Mouse (Mus musculus) heart, embryonic 13.5 days (tissue): ENCODE data around the gene Idi1. TPM values are rescaled to one million over a fixed set of nuclear protein-coding genes. Genes with fewer than 3 reads are reported as not detected.
"Not testable (repeated sequence)": the region's sequence is repeated elsewhere in the genome, so short reads cannot be mapped to it uniquely, and the experiment has no call there.

Source experiments
- ATAC-seq: fragments of 200-750 bp; cut with Nextera tagmentation; 2 replicates; pipeline ENCODE4 v1.8.0; 2017; ENCODE audit warnings: moderate TSS enrichment; ENCODE audit not compliant: insufficient number of reproducible peaks, low FRiP score, low TSS enrichment; ENCODE audit errors: extremely low read depth
- H3K27ac ChIP-seq: fragments of 300-500 bp; sonication (generic); replicated peaks from 2 replicates; pipeline ENCODE4 v1.5.1; 2015; ENCODE audit warnings: moderate library complexity, mild to moderate bottlenecking, inconsistent platforms
- H3K27me3 ChIP-seq: fragments of 300-500 bp; sonication (generic); replicated peaks from 2 replicates; pipeline ENCODE4 v1.6.1; 2015; ENCODE audit warnings: mild to moderate bottlenecking, inconsistent platforms
- H3K36me3 ChIP-seq: fragments of 300-500 bp; sonication (generic); 2 replicates; pipeline ENCODE4 v1.6.1; 2015; ENCODE audit warnings: mild to moderate bottlenecking, inconsistent platforms
- H3K4me1 ChIP-seq: fragments of 300-500 bp; sonication (generic); 2 replicates; pipeline ENCODE4 v1.6.1; 2015; ENCODE audit warnings: inconsistent platforms
- H3K4me2 ChIP-seq: fragments of 300-500 bp; sonication (generic); 2 replicates; pipeline ENCODE4 v1.6.1; 2015; ENCODE audit warnings: inconsistent platforms, mild to moderate bottlenecking, moderate library complexity
- H3K4me3 ChIP-seq: fragments of 300-500 bp; sonication (generic); 2 replicates; pipeline ENCODE4 v1.5.1; 2015; ENCODE audit warnings: moderate library complexity, mild to moderate bottlenecking, inconsistent platforms
- H3K9ac ChIP-seq: fragments of 300-500 bp; sonication (generic); 2 replicates; pipeline ENCODE4 v1.6.1; 2015; ENCODE audit warnings: inconsistent platforms, mild to moderate bottlenecking, moderate library complexity
- H3K9me3 ChIP-seq: fragments of 300-500 bp; sonication (generic); 2 replicates; pipeline ENCODE4 v1.6.1; 2016; ENCODE audit warnings: inconsistent platforms
- WGBS: fragments of 180-500 bp; shearing (Covaris S2); methylation state at CpG from one replicate; pipeline ENCODE4 v1.1.7; 2015; ENCODE audit warnings: mixed read lengths; 5-methylcytosine and 5-hydroxymethylcytosine counted together
- polyA plus RNA-seq: library from polyadenylated mRNA; unstranded; fragments of >200 nt; fragmentation: Nextera tagmentation; extraction: Ambion mirVana; gene quantifications from 2 replicates; pipeline ENCODE4 v1.2.1, GENCODE M21; 2015

Idi1 gene
- 44.6 and 48.7 TPM in 2 replicates for polyA plus RNA-seq

GRCm38 (mm10) chr13:8885445-8886184 lies at the start of gene Idi1:
Gene Idi1 (plus strand): TSS chr13:8885501.
- peak within 1 kb of the TSS; percentile 93 for H3K27ac ChIP-seq
- H3K4me3 ChIP-seq: peak within 1 kb of the TSS; percentile 87
- WGBS: under 1% methylated on average over 46 of the region's 46 CpGs
- H3K4me2 ChIP-seq: peak within 1 kb of the TSS; percentile 82
- peaks cover 16% of the 10 kb centered on the region for H3K4me1 ChIP-seq
- H3K27me3 ChIP-seq: no peaks in the 10 kb centered on the region
- H3K36me3 ChIP-seq: peaks cover 23% of the 10 kb centered on the region
- peak within 1 kb of the TSS; percentile 85 for H3K9ac ChIP-seq
- ATAC-seq: peak; percentile 99
- H3K9me3 ChIP-seq: no peaks in the 10 kb centered on the region

DNA sequence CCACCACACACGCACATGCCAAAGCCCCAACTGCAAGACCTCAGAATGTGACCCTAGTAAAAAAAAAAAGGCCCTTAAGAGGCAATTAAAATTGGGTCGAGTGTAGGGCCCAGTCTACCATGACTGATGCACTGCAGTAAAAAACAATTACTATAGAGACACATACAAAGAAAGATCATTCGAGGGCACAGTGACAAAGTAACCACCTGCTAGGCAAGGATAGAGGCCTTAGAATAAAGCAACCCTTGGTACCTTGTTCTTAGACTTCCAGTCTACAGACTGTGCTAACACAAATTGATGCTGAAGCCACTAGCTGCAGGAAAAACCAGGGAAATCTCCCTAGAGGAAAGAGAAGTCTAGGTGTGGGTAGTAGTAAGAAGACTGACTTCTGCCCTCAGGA lies 46.9 kb upstream of the Idi1 start:
- 77% methylated on average over 3 of the region's 3 CpGs for WGBS
- Histone ChIP-seq H3K4me1 (no peaks in the 10 kb centered on the region), H3K9me3 (no peaks in the 10 kb centered on the region), H3K4me3 (no peak overlapping the region), H3K9ac (no peak overlapping the region), H3K27me3 (no peaks in the 10 kb centered on the region), H3K27ac (no peak overlapping the region), H3K36me3 (peaks cover 91% of the 10 kb centered on the region), H3K4me2 (no peak overlapping the region)
- no peak for ATAC-seq

DNA sequence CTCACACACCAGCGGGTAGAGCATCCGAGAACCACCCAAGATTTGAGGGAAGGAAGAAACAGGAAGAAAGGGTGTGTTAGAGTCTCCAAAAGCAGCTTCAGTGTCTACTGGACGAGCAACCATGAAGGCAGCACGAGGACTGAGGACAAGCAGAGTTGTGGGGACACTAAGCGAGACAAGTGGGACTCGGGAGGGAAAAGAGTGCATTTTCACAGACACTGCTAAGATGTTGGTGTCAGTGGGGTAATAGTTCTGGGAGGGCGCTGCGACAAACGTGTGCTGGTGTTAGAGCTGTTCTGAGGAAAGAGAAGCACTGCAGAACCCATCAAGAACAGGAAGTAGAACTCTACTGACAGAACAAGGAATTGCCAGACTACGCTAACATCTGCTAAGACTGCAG lies 46.2 kb upstream of the Idi1 start:
- WGBS: 87% methylated on average over 10 of the region's 10 CpGs
- ATAC-seq: no peak
- peaks cover 89% of the 10 kb centered on the region for H3K36me3 ChIP-seq

DNA sequence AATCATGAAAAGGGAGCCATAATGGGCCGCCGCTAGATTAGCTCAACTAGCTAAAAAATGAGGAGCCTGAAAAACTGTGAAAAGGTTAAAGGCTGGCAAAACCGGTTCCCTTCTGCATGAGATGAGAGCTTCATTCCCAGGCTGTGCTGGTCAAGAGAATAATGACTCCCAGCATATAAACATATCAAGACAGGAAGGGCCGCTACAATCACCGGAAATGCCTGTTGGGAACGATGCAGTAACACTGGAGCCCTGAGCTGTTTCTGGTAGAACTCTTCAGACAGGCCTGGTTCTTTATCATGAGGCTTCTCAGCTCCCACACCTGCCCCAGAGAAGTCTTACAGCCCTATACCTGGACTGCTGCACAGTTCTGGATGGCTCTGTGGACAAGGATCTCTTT lies 45.4 kb upstream of the Idi1 start:
- peaks cover 84% of the 10 kb centered on the region for H3K36me3 ChIP-seq
- H3K4me3 ChIP-seq: no peak overlapping the region
- ATAC-seq: no peak
- peak overlapping the region; percentile 78 for H3K27ac ChIP-seq
- no peak overlapping the region for H3K4me2 ChIP-seq
- no peaks in the 10 kb centered on the region for H3K9me3 ChIP-seq
- WGBS: 64% methylated on average over 6 of the region's 6 CpGs
- H3K4me1 ChIP-seq: no peaks in the 10 kb centered on the region
- H3K9ac ChIP-seq: no peak overlapping the region
- H3K27me3 ChIP-seq: no peaks in the 10 kb centered on the region

More for the DNA sequence above, 46.2 kb upstream of the Idi1 start:
- Histone ChIP-seq H3K4me1 (no peaks in the 10 kb centered on the region), H3K4me3 (no peak overlapping the region), H3K27me3 (no peaks in the 10 kb centered on the region), H3K9me3 (no peaks in the 10 kb centered on the region), H3K4me2 (no peak overlapping the region), H3K9ac (no peak overlapping the region), H3K27ac (peak overlapping the region; percentile 78)

- 68% methylated on average over 2 of the region's 2 CpGs for WGBS
Observed at GRCm38 (mm10) chr13:8840941-8841340, 44.4 kb upstream of the Idi1 start.

DNA sequence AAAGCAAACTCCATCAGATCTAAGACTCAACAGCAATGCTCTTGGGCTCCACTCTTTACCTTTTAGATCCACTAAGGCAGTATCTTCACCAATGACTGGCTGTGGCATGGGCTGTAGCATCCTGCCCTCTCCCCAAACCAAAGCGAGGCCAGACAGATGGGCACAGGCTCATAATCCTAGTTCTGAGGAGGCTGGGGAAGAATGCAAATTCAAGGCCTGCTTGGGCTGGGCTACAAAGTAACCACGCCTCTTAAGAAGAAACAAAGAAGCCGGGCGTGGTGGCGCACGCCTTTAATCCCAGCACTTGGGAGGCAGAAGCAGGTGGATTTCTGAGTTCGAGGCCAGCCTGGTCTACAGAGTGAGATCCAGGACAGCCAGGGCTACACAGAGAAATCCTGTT lies 43.5 kb upstream of the Idi1 start:
- not testable (repeated sequence) for H3K9me3 ChIP-seq, H3K27me3 ChIP-seq, H3K27ac ChIP-seq, ATAC-seq, H3K9ac ChIP-seq, H3K4me1 ChIP-seq, H3K4me3 ChIP-seq, H3K4me2 ChIP-seq
- H3K36me3 ChIP-seq: peaks cover 79% of the 10 kb centered on the region
- WGBS: 85% methylated on average over 7 of the region's 7 CpGs

More at GRCm38 (mm10) chr13:8840941-8841340, 44.4 kb upstream of the Idi1 start:
- Histone ChIP-seq H3K4me3 (no peak overlapping the region), H3K4me2 (no peak overlapping the region), H3K9ac (no peak overlapping the region), H3K27me3 (no peaks in the 10 kb centered on the region), H3K27ac (peak overlapping the region; percentile 66), H3K4me1 (no peaks in the 10 kb centered on the region), H3K36me3 (peaks cover 80% of the 10 kb centered on the region), H3K9me3 (no peaks in the 10 kb centered on the region)
- no peak for ATAC-seq

- 83% methylated on average over 3 of the region's 3 CpGs for WGBS
- no peak overlapping the region for H3K27ac ChIP-seq
- no peak overlapping the region for H3K9ac ChIP-seq
- no peak for ATAC-seq
- no peaks in the 10 kb centered on the region for H3K4me1 ChIP-seq
- H3K4me2 ChIP-seq: no peak overlapping the region
- H3K9me3 ChIP-seq: no peaks in the 10 kb centered on the region
- peaks cover 83% of the 10 kb centered on the region for H3K36me3 ChIP-seq
- H3K27me3 ChIP-seq: no peaks in the 10 kb centered on the region
- H3K4me3 ChIP-seq: no peak overlapping the region
Observed at GRCm38 (mm10) chr13:8842273-8842672, 43.0 kb upstream of the Idi1 start.

DNA sequence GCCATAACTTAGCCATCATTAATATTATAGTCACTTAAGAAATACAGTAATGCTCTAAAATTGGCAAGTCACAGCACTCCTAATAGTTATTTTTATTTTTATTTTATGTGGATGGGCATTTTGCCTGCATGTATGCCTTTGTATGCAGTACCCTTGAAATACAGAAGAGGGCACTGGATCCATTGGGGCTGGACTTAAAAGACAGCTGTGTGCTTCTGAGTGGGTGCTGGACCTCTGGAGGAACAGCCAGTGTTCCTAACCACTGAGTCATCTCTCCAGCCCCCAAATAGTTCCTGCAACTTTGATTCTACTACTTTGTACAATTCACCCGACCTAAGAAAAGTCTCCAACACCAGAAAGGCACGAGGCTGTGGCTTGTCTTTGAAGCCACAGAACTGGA lies 37.6 kb upstream of the Idi1 start:
- no peak for ATAC-seq
- Histone ChIP-seq H3K4me2 (no peak overlapping the region), H3K36me3 (peaks cover 72% of the 10 kb centered on the region)

GRCm38 (mm10) chr13:8849311-8849710 lies 36.0 kb upstream of the Idi1 start:
- no peak overlapping the region for H3K4me2 ChIP-seq
- 23% methylated on average over 1 of the region's 1 CpGs for WGBS
- no peaks in the 10 kb centered on the region for H3K27me3 ChIP-seq
- H3K4me1 ChIP-seq: no peaks in the 10 kb centered on the region
- H3K4me3 ChIP-seq: no peak overlapping the region
- no peaks in the 10 kb centered on the region for H3K9me3 ChIP-seq
- H3K27ac ChIP-seq: no peak overlapping the region
- H3K9ac ChIP-seq: no peak overlapping the region
- no peak for ATAC-seq
- peaks cover 69% of the 10 kb centered on the region for H3K36me3 ChIP-seq

More for the DNA sequence above, 37.6 kb upstream of the Idi1 start:
- no peak overlapping the region for H3K27ac ChIP-seq
- no peaks in the 10 kb centered on the region for H3K9me3 ChIP-seq
- WGBS: 53% methylated on average over 2 of the region's 2 CpGs
- no peaks in the 10 kb centered on the region for H3K4me1 ChIP-seq
- no peak overlapping the region for H3K4me3 ChIP-seq
- no peak overlapping the region for H3K9ac ChIP-seq
- H3K27me3 ChIP-seq: no peaks in the 10 kb centered on the region

DNA sequence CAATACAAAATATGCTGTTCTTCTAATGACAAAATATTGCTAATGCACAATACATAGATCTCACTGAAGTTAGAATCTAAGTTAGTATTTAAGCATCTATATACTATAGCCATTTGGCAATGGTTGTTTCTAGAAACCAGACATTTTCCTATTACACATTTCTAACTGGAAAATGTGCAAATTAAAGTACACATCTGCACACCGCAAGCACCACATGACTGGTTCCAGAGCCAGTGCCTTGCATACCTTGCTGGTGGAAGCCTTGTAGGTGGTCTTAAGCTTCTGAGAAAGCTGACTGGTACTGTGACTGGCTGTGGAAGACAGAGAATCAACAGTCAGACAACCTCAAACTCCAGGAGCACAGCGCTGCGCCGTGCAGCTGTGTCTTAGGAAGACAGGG lies 31.9 kb upstream of the Idi1 start:
- H3K4me2 ChIP-seq: no peak overlapping the region
- peaks cover 58% of the 10 kb centered on the region for H3K36me3 ChIP-seq
- peaks cover 2% of the 10 kb centered on the region for H3K4me1 ChIP-seq
- H3K9ac ChIP-seq: no peak overlapping the region
- no peak overlapping the region for H3K4me3 ChIP-seq
- no peaks in the 10 kb centered on the region for H3K27me3 ChIP-seq
- no peak for ATAC-seq
- H3K9me3 ChIP-seq: no peaks in the 10 kb centered on the region
- no peak overlapping the region for H3K27ac ChIP-seq
- WGBS: 97% methylated on average over 4 of the region's 4 CpGs

- H3K36me3 ChIP-seq: peaks cover 56% of the 10 kb centered on the region
- H3K9ac ChIP-seq: no peak overlapping the region
- no peak overlapping the region for H3K4me2 ChIP-seq
- peaks cover 10% of the 10 kb centered on the region for H3K4me1 ChIP-seq
- H3K27ac ChIP-seq: no peak overlapping the region
- no peak for ATAC-seq
- H3K27me3 ChIP-seq: no peaks in the 10 kb centered on the region
- H3K9me3 ChIP-seq: no peaks in the 10 kb centered on the region
- 96% methylated on average over 2 of the region's 2 CpGs for WGBS
- H3K4me3 ChIP-seq: no peak overlapping the region
Observed at GRCm38 (mm10) chr13:8854769-8855168, 30.5 kb upstream of the Idi1 start.

DNA sequence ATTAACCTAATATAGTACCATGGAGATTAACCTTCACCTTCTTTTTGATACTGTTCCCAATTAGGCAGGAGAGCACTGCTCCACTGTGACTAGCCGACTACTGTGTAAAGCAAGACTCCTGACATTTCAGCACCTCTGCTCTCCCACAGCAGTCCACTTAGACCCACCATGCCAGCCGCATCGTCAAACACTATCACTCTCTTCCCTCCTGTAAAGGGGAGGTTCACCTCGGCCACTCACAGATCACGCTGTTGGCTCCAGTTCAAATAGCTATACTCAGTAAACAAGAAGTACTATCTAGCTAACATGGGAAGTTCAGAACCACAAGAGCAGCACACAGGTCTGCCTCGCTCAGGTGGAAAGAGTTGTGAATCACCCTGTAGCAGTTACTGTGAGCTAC lies 26.8 kb upstream of the Idi1 start:
- 56% methylated on average over 6 of the region's 6 CpGs for WGBS
- H3K4me2 ChIP-seq: peak overlapping the region; percentile 21
- no peaks in the 10 kb centered on the region for H3K9me3 ChIP-seq
- no peaks in the 10 kb centered on the region for H3K27me3 ChIP-seq
- peaks cover 10% of the 10 kb centered on the region for H3K4me1 ChIP-seq
- peaks cover 55% of the 10 kb centered on the region for H3K36me3 ChIP-seq
- no peak for ATAC-seq
- peak overlapping the region; percentile 46; the same call in 1 of the 2 replicates for H3K27ac ChIP-seq
- H3K4me3 ChIP-seq: no peak overlapping the region
- no peak overlapping the region for H3K9ac ChIP-seq
